Mouse (Mus musculus): ENCODE measurements around the gene Gm20696. TPM values are rescaled to one million over a fixed set of nuclear protein-coding genes. Genes with fewer than 3 reads are reported as not detected.

The Gm20696 gene
- total RNA-seq, 1 experiment: 0.58 TPM

- H3K9ac ChIP-seq (ENCODE audit: insufficient read depth, low read depth, low read length, poor library complexity, severe bottlenecking): no peak overlapping the region
- H3K27ac ChIP-seq (ENCODE audit: insufficient read depth, low read depth, low read length, poor library complexity, severe bottlenecking): no peak overlapping the region
- no peaks in the 10 kb centered on the region for H3K36me3 ChIP-seq (ENCODE audit: control insufficient read depth, insufficient read depth, low read length, poor library complexity, severe bottlenecking)
- no peaks in the 10 kb centered on the region for H3K9me3 ChIP-seq (ENCODE audit: control insufficient read depth, insufficient read depth, low read depth, low read length)
- H3K4me3 ChIP-seq (ENCODE audit: insufficient read depth in 1 of 2, low read depth in 1 of 2, low read length in 2 of 2, poor library complexity in 1 of 2, severe bottlenecking in 1 of 2): no peak overlapping the region
- TF ChIP-seq ZC3H11A (IDR thresholded peaks at IDR 0.05; ENCODE audit: borderline replicate concordance, low read depth, low read length) (no peak), ZNF384 (IDR thresholded peaks at IDR 0.05; ENCODE audit: low read depth, low read length) (no peak), MAFK (IDR thresholded peaks at IDR 0.05; ENCODE audit: insufficient read depth, low read depth, low read length) (no peak), HCFC1 (IDR thresholded peaks at IDR 0.05; ENCODE audit: borderline replicate concordance, insufficient read depth, low read length) (no peak), CHD2 (IDR thresholded peaks at IDR 0.05; ENCODE audit: low read depth, low read length) (no peak)
- in situ Hi-C loops (cut with MboI; ENCODE audit: low sequenced_read_pairs in 2 of 2, unreplicated experiment in 2 of 2): no loop called here
- DNase-seq (ENCODE audit: low read depth, low spot score): no peak
- H3K4me1 ChIP-seq (ENCODE audit: control insufficient read depth in 2 of 2, insufficient read depth in 2 of 2, low read length in 2 of 2, poor library complexity in 1 of 2): no peaks in the 10 kb centered on the region
Measured at GRCm38 (mm10) chr6:99305236-99305635, 361.4 kb downstream of the Gm20696 start.

DNA sequence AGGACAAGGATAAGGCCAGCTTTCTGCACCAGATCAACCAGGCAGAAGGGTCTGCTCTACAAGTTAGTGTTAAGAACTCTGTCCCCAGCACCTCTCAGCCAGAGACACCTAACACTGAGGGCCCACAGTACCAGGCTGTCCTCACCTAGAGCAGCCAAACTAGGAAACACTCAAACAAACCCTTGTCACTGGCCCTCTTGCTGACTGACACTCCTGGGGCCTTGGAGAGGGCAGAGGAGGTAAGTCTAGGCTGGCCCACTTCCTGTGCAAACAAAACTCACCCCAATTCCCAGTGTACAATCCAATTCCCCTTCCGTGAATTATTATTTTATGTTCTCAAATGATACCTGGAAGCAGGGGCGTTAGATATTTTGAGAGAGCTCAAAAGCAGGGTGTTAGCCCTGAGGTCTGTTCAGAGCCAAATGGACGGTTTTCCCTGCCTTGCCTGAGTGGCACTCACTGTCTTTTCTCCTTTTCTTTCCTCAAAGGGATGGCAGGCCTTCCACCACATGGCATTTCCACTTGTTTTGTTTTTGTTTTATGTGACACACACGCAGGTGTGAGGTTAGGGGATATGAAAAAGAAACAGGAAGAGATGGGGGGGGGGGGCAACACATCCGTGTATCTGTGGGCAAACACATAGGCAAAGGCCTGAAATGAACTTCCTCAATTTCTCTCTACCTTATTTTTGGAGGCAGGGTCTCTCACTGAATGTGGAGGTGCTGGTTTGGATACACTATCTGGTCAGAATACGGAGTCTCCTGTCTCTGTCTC is 363.7 kb downstream of the Gm20696 start:
- H3K4me1 ChIP-seq (ENCODE audit: control insufficient read depth in 2 of 2, insufficient read depth in 2 of 2, low read length in 2 of 2, poor library complexity in 1 of 2): no peaks in the 10 kb centered on the region
- in situ Hi-C loops (cut with MboI; ENCODE audit: low sequenced_read_pairs in 2 of 2, unreplicated experiment in 2 of 2): no loop called here
- DNase-seq (ENCODE audit: low read depth, low spot score): no peak
- TF ChIP-seq ZC3H11A (IDR thresholded peaks at IDR 0.05; ENCODE audit: borderline replicate concordance, low read depth, low read length) (no peak), CHD2 (IDR thresholded peaks at IDR 0.05; ENCODE audit: low read depth, low read length) (no peak), HCFC1 (IDR thresholded peaks at IDR 0.05; ENCODE audit: borderline replicate concordance, insufficient read depth, low read length) (no peak), ZNF384 (IDR thresholded peaks at IDR 0.05; ENCODE audit: low read depth, low read length) (no peak), MAFK (IDR thresholded peaks at IDR 0.05; ENCODE audit: insufficient read depth, low read depth, low read length) (no peak)
- no peaks in the 10 kb centered on the region for H3K36me3 ChIP-seq (ENCODE audit: control insufficient read depth, insufficient read depth, low read length, poor library complexity, severe bottlenecking)
- H3K4me3 ChIP-seq (ENCODE audit: insufficient read depth in 1 of 2, low read depth in 1 of 2, low read length in 2 of 2, poor library complexity in 1 of 2, severe bottlenecking in 1 of 2): no peak overlapping the region
- H3K9ac ChIP-seq (ENCODE audit: insufficient read depth, low read depth, low read length, poor library complexity, severe bottlenecking): no peak overlapping the region
- no peak overlapping the region for H3K27ac ChIP-seq (ENCODE audit: insufficient read depth, low read depth, low read length, poor library complexity, severe bottlenecking)
- no peaks in the 10 kb centered on the region for H3K9me3 ChIP-seq (ENCODE audit: control insufficient read depth, insufficient read depth, low read depth, low read length)

- Histone ChIP-seq H3K4me1 (ENCODE audit: control insufficient read depth in 2 of 2, insufficient read depth in 2 of 2, low read length in 2 of 2, poor library complexity in 1 of 2) (no peaks in the 10 kb centered on the region), H3K36me3 (ENCODE audit: control insufficient read depth, insufficient read depth, low read length, poor library complexity, severe bottlenecking) (no peaks in the 10 kb centered on the region), H3K9me3 (ENCODE audit: control insufficient read depth, insufficient read depth, low read depth, low read length) (no peaks in the 10 kb centered on the region), H3K9ac (ENCODE audit: insufficient read depth, low read depth, low read length, poor library complexity, severe bottlenecking) (no peak overlapping the region), H3K4me3 (ENCODE audit: insufficient read depth in 1 of 2, low read depth in 1 of 2, low read length in 2 of 2, poor library complexity in 1 of 2, severe bottlenecking in 1 of 2) (no peak overlapping the region), H3K27ac (ENCODE audit: insufficient read depth, low read depth, low read length, poor library complexity, severe bottlenecking) (no peak overlapping the region)
- no peak for DNase-seq (ENCODE audit: low read depth, low spot score)
- TF ChIP-seq ZNF384 (IDR thresholded peaks at IDR 0.05; ENCODE audit: low read depth, low read length) (no peak), CHD2 (IDR thresholded peaks at IDR 0.05; ENCODE audit: low read depth, low read length) (no peak), MAFK (IDR thresholded peaks at IDR 0.05; ENCODE audit: insufficient read depth, low read depth, low read length) (no peak), HCFC1 (IDR thresholded peaks at IDR 0.05; ENCODE audit: borderline replicate concordance, insufficient read depth, low read length) (no peak), ZC3H11A (IDR thresholded peaks at IDR 0.05; ENCODE audit: borderline replicate concordance, low read depth, low read length) (no peak)
- in situ Hi-C loops (cut with MboI; ENCODE audit: low sequenced_read_pairs in 2 of 2, unreplicated experiment in 2 of 2): no loop called here
Measured at GRCm38 (mm10) chr6:99301923-99302322, 364.7 kb downstream of the Gm20696 start.

DNA sequence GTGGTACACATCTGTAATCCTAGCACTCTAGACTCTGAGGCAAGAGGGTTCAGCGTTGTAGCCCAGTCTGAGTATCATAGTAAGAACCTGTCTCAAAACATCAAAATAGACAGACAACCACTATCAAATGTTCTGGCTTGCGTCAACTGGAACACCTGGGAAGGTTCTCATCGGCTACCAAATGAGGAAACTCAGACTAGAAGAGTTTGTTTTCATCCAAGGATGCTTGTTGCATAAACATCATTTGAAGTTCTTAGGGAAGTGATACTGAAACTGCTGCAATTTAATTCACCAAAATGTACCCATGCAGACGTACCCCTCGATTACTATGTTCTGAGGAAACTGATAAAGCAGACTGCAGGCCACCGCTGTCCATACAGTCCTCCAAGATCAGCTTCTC is 366.4 kb downstream of the Gm20696 start:
- Histone ChIP-seq H3K27ac (ENCODE audit: insufficient read depth, low read depth, low read length, poor library complexity, severe bottlenecking) (no peak overlapping the region), H3K36me3 (ENCODE audit: control insufficient read depth, insufficient read depth, low read length, poor library complexity, severe bottlenecking) (no peaks in the 10 kb centered on the region), H3K9ac (ENCODE audit: insufficient read depth, low read depth, low read length, poor library complexity, severe bottlenecking) (no peak overlapping the region), H3K9me3 (ENCODE audit: control insufficient read depth, insufficient read depth, low read depth, low read length) (no peaks in the 10 kb centered on the region), H3K4me3 (ENCODE audit: insufficient read depth in 1 of 2, low read depth in 1 of 2, low read length in 2 of 2, poor library complexity in 1 of 2, severe bottlenecking in 1 of 2) (no peak overlapping the region), H3K4me1 (ENCODE audit: control insufficient read depth in 2 of 2, insufficient read depth in 2 of 2, low read length in 2 of 2, poor library complexity in 1 of 2) (no peaks in the 10 kb centered on the region)
- no peak for DNase-seq (ENCODE audit: low read depth, low spot score)
- in situ Hi-C loops (cut with MboI; ENCODE audit: low sequenced_read_pairs in 2 of 2, unreplicated experiment in 2 of 2): no loop called here
- TF ChIP-seq ZC3H11A (IDR thresholded peaks at IDR 0.05; ENCODE audit: borderline replicate concordance, low read depth, low read length) (no peak), MAFK (IDR thresholded peaks at IDR 0.05; ENCODE audit: insufficient read depth, low read depth, low read length) (no peak), HCFC1 (IDR thresholded peaks at IDR 0.05; ENCODE audit: borderline replicate concordance, insufficient read depth, low read length) (no peak), CHD2 (IDR thresholded peaks at IDR 0.05; ENCODE audit: low read depth, low read length) (no peak)
